Mouse (Mus musculus) heart, postnatal 4 days (tissue): ENCODE data around the gene Ctla4. TPM values are rescaled to one million over a fixed set of nuclear protein-coding genes. Genes with fewer than 3 reads are reported as not detected.

Source experiments
- DNase-seq: peaks from one replicate; pipeline ENCODE4 v3.0.0; 2021
- total RNA-seq, 2 experiments: library from RNA; stranded (reverse); gene quantifications; 2 replicates each; pipeline ENCODE4 v1.2.3; 2021

The Ctla4 gene
- total RNA-seq, 2 experiments from 2014 or later: not detected

DNA sequence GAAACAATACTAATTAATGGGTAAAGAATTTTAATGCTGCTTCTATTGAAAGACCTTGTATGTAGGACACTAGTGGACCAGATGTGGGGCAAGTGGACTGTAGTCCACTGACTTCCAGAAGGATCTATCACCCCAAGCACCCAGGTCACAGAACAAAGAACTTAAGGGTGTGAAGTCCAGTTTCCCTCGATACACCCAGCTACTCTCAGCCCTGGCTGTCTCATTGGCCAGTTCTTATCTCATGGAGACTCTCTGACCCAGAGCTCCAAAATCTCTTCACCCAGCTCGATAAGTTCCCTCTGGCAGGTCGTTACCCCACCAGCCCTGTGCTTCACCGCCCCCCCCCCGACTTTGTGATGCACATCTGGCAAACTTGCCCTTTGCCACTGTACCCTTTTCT, 20.8 kb upstream of the Ctla4 start:
- no peak for DNase-seq

DNA sequence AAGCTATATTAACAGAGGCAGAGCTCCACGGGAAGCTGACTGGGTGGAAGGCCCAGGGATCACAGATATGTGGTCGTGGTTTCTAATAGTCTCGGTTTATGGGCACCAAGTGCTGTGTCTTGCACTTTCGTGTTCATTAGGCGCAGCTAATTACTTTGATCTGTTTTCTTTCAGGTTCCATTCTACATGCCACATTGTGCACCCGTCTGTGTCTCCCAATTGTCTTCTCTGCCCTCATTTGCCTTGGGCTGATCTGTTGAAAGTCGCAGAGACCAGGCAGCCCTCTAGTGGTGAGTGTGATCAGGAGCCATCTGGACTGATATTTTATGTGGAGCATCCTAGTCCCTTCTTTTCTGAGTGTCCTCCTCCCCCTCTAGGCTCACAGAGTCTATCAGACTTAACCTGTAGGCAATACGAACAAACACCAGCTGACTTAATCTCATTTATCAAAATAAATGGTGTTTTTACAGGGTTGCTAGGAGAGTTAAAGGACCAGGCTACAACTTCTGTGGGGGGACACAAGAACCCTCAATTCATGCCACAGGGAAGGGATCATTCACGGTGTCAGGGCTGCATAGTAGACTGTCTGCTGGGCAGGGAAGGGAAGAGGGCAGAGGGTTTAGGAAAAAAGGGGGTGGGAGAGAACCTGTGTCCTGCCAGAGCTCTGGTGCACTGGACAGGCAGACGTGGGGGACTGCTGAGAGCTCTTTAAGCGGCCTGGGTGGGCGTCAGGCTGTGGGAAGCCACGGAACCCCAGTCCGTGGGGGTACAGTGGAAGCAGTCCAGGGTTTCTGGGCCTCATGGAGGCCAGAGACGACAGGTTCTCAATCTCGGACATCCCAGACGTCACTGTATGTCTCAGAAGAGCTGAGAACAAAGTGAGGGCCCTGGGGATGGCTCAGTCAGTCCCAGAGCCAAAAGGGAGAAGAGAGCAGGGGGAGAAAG, 18.2 kb upstream of the Ctla4 start:
- peak; percentile 69 for DNase-seq

DNA sequence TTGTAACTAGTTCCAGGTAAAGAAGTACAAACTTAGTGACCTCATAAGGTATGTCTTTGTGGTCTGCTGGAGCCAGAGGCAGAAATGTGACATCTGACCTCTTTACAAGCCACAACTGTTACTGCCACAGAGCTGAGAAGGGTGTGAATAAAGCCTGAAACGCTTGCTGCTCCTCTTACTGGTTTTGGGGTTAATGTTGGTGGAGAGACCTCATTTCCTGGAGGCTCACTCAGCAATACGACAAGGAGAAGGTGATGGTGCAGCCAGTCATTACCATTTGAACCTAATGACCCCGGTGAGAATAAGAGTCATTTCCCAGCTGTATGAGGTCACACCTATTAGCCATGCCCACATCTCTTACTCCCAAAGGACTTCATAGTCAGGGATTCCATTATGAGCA, 11.5 kb upstream of the Ctla4 start:
- DNase-seq: no peak

DNA sequence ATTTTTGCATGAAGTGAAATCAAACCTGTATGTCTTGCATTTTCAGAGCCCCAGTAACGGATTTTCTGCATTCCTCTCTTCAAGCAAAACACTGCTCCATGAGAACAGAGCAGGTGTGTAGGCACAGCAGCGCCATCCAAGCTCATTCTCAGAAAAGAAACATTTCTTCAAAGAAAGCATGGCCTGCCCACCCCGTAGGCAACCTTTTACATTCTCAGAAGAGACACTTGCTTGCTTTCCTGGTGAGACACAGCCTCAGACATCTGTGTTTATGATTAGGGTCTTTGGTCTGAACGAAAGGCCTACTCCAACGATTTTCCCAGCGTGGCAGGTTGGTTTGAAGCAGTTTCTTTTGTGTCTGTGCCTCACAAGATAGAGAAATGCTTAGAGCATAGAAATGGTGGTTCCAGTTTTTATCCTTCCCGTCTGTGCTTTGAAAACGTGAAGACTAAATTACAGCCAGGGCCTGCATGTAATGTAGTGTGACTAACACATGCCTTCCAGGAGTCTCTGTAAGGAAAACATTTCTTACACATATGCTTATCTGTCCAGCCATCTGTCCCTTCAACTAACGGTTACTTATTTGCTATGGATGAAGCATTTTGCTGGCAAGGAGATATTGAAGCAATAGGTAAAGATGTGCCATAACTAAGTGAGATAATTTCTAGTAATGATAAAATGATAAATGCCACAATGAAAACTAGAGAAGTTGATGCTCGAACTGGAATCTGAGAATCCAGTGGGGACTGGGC, 6.5 kb upstream of the Ctla4 start:
- no peak for DNase-seq

DNA sequence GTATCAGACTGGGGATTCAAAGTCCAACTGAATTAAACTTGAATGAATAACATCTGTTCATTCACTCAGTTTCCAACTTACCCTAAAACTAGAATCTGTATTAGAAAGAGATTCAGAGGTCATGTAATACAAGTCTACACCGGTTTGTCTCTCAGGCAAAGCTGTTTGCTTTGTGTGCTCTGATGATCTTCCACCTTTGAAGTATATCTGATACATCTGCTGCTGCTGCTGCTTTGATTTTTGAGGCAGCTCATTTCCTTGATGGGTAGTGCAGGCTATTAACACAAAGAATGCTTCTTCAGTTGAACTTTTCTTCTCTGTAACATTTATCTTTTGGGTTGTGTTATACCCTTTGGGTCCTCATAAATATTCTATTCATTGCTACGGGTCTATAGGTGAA, 4.0 kb upstream of the Ctla4 start:
- no peak for DNase-seq

DNA sequence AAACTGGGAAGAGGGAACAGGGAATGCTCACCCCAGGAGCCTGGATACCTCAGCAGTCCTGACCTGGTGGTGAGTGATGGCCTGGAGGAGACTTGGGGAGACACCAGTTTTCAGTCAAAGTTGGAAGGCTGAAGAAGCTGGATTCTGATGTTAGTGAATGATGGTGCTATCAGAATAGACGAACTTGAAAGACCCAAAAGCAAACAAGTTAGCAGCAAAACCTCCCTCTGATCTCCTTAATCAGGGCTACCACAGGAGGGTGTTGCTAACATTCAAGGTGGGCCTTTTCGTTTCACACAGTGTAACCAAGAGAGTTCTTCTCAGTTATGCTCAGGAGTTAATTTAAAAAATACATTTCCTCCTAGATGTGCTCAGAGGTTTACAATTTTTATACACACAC, 3.5 kb upstream of the Ctla4 start:
- no peak for DNase-seq

DNA sequence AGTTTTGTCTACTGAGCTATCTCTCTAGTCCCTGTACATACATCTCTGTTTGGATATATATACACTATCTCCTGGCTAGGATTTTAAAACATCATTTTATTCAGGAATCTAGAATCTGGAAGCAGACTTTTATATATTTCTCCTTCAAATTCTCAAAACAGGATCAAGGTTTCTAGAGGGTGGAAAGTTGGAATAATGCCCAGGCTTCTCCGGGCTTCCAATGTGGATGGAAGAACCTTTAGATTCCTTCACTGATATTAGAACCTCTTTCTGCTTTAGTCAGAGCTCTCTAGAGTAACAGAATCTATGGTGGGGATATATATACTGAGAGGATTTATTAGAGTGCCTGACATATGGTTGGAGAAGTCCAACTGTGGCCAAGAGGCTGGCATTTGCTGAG, 2.2 kb upstream of the Ctla4 start:
- DNase-seq: no peak

DNA sequence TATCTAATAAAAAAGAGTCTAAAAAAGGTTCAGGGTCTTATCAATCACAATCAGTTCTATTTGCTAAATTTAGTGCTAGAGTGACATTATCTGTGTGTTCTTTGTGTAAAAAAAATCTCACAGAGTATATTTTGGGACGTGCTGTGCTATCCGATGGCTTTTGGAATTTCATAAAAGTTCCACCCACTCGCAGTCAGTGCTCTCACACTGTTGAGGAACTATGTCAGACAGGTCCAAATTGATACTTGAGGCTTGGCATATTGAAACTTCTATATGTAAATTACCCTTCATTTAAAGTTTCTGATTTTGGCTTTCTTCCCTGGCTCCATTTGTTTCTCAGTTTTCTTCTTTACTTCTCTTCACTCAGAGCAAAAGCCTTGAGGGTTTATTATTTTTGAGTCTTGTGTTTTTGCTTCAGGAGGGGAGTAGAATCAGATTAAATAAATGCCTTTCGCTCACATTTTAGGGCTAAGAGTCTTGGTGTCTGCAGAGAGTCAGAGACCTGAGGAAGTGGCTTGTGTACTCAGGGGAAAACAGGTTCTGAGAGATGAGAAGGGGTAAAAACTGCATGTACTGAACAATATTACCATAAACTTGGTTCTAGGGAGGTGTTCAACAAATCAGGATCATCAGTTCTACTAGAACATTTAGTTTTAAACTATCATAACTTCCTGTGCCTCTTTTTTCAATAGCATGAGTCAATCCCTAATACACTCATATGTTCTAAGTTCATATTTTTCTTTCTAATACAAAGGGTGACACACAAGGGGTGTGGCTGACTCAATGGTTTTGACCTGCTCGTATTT, 11.5 kb downstream of the Ctla4 start:
- DNase-seq: no peak

DNA sequence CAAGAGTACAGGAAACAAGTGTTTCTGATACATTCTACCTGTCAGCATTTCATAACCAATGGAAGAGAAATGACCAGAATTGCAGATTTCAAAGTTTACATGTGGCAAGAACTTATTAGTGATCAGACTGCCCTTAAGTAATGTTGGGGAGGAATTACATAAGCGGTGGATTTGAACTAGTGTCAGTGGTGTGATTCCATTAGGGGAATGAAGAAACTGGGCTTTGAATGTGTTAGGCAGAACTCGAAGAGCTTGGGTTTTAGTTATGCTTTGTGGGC, 12.1 kb downstream of the Ctla4 start:
- no peak for DNase-seq

DNA sequence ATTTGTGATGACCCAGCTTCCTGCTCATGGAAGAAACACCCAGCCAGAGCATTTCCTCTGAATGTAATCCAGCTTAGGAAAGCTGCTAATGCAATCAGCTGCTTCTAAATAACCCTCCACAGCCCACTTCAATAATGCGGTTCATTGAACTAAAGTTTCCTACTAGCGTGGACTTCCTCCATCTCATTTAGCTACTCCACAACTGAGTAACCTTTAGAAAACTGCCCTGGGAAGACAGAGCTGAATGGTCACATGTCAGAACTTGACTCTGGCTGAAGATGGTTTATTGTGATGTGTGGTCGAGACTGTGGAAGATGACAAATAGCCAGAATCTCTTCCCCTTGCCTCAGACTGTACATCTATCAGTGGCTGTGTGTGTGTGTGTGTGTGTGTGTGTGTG, 12.4 kb downstream of the Ctla4 start:
- DNase-seq: peak; percentile 11

DNA sequence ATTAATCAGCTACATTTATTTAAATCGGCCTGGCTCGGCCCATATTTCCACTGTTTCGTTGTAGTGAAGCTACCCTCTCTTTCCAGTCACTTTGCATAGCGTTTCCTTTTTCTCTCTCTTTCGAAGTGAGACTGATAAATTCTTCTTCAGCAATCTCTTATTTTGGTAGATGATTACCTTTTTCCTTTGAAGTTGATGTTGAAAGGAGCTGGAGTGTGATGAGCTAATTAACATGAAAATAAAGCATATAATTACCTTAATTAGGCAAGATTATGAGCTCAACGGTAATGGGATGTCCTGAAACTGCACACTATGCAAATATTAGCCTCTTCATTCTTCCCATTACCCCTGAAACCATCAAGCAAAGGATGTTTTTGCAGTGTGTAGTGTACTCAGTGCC, 15.7 kb downstream of the Ctla4 start:
- no peak for DNase-seq

DNA sequence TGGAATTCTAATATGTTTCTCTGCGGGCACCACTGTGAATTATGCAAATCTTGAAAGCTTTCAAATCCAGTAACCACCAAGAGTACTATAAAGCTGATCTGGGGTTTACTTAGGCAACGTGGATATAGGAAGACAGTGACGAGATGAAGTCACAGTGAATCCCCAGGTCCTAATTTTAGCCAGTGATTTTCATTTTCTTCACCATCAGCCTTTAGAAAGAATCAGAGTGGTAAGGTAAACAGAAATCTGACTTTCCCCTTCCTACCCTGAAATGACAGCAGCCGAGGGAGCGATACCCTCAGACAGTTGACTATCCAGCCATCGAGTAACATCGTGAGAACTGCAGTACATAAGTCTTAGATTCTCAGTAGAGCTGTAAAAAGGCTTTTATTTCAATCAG, 16.3 kb downstream of the Ctla4 start:
- no peak for DNase-seq

DNA sequence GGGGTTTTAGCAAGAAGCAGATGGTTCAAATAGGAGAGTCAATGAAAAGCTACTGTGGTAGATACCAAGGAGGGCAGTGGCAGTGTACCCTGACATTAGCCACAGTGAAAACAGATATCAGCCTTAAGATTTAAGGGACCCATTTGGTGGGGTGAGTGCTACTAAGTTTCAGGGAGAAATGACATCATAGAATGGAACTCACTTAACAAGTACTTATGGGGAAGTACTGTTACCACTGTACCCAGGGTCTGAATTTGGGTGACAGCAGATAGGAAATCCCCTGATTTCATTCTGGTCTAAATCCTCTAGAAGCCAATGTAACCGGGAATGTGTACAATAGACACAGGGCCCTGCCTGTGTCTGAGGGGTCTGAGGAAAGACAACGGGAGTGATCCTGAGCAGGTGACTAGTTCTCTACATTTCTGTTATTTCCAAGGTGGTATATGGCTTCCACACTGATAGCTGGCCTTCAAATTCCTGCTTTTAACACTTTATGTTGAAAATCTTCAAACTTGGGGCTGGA, 17.7 kb downstream of the Ctla4 start:
- no peak for DNase-seq

DNA sequence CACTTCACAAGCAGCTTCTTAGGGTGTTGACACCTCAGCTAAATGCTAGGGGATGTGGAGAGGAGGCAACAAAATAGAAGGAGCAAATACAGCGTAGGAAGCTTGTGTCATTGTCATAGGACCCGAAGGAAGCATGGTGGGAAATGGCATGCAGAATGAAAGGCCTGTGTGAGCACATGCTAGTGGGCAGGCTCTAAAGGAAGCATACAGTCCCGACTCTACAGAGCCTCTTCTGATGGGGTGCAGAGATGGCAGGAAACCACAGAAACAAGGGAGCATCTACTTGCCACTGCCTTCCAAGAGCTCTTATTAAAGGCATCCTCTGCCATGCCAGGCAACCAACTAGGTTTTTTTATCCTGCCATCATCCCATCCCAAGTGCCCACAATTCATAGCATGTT, 20.7 kb downstream of the Ctla4 start:
- DNase-seq: no peak

DNA sequence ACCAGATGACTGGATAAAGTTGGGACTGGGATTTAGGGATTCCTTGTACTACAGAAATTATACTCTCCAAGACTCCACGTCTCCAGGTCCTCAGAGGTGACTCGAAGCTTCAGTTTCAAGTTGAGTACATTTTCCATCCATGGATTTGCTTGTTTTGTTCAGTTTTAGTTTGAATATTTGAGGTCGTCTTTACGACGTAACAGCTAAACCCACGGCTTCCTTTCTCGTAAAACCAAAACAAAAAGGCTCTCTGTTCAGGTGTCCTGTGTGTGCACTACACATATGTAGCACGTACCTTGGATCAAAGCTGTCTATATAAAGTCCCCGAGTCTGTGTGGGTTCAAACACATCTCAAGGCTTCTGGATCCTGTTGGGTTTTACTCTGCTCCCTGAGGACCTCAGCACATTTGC, 22.0 kb downstream of the Ctla4 start:
- DNase-seq: no peak

DNA sequence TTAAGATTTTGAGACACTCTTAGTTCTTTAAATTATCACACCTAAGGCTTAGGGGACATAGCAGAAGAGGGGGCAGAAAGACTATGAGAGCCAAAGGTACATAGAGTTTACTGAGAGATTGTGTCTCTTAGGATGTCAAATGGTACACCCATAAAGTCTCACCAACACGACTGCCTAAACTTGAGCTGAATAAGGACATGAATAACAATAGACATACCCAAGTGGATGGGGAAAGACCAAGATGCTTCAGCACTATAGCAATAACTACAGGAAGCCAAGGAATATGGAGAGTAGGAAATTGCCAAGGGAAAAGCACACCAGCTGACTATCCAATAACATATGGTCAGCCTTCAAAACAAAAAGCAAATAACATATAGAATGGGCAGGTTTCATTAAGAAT, 22.9 kb downstream of the Ctla4 start:
- DNase-seq: no peak

DNA sequence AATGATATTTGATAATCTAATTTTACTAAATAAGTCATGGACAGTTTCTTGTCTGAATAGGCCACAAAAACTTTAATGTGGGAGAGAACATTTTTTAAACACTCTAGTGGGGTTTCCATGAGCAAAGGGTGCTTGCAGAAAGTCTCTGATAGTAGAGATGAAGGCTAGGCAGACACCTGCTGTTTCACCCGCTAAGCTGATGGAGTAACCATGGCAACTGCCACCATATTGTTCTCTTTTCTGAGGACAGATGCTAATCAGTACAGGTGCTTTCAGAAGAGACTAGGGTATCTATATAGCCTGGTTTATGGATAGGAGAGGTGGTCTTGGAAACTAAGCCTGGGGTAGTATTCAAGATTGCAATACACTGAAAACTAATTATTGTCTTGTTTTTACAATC, 24.0 kb downstream of the Ctla4 start:
- DNase-seq: no peak

DNA sequence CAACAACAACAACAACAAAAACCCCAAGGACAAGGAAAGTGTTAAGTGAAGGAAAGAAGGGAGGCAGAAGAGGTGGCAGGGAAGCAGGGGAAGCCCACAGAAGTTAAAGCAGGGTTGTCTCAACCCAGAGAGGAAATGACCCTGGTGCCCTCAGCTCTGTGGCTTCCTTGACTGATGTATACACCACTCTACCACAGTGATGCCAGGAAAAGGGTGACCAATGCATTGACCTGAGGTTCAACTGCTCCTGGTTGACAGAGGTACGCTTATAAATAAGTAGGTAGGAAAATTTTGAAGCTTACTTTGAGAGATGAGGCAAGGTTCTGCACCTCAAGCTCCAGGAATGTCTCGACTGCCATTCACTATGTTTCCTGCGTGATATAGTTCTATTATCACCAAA, 24.8 kb downstream of the Ctla4 start:
- no peak for DNase-seq

DNA sequence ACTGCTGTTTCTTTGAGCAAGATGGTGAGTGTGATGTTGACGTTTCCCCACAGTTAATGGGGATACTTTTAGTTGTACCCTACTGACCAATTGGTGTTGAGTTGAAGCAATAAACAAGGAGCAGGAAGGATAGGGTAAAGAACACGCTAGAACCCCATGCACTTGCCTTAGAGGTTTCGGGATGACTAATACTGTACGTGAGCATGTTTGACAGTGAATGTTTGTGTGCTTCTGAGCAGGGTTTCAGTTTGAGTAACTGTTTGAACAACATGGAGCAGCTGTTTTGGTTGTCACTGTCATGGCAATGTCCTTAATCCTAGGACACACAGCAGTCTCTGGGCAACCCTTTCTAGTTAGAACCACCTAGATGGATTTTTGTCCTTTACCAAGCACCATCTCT, 26.5 kb downstream of the Ctla4 start:
- DNase-seq: no peak

DNA sequence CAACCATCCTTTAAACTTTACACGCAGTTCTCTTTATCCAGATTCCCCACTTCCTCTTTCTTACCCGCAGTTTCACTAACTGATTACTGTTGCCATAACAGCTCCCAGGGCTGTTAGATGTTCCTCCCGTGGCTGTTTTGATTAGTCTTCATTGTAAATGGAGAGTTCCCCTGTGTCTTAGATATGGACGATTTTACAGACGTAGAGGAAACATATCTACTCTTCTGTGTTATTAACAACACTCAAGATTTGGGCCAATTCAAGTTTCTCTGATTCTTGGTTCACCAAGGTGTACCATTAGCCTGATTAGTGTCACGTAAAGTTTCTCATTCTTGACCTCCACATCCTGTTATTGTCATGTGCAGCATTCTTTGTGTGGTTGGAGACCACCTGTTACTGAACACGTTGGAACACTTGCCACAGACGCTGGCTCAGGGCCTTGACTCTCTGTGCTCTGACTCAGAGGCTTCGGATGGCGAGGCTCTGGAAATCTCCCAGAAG, 29.5 kb downstream of the Ctla4 start:
- peak; percentile 12 for DNase-seq

DNA sequence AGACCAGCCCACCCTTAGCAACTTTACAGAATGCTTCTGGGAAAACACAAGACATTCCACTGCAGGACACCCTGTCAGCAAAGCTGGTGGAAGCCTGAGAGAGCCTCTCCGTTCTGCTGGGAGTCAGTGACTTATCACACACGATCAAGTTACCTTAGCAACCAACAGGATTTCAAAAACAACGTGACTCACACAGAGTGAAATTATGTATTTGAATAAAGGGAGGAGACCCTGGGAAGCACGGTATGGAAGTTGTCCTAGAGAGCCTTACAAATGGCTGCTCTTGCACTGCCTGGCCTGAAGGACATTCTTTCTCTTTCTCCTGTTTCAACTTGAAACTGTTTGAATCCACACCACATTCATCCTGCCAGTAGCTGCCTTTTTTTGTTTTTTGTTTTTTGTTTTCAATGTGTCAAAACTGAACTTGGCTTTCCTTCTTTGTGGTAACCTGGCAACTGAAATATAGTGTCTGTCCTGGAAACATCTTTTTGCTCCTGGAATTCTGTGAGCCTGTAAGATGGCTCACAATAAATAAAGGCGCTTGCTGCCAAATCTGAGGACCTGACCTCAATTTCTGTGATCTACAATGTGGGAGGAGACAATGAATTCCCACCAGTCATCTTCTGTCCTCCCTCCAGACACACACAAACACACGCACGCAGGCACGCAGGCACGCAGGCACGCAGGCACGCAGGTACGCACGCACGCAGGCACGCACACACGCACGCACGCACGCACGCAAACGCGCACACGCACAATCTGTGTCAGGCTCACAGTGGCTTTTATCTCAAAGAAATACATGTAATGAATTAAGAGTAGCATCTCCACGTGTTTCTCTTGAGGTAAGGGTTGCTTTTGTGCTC, 33.9 kb downstream of the Ctla4 start:
- peak; percentile 21 for DNase-seq

DNA sequence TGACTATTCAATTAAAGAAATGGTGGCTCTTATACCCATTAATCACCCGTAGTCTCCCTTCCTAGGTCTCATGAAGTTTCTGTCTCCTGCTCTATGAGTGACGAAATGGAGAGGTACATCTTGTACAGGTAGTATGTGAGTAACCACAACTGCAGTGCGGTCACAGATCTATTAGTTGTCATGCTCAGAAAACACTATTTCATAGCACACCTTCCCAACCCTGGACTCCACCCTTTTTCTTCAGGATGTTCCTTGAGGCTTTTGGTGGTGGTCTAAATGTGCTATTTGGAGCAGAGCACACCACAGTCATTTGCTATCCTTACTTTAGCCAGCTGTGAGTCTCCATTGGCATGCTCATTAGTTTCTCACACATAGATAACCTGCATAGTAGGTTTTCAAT, 42.2 kb downstream of the Ctla4 start:
- DNase-seq: no peak
